Mouse (Mus musculus) heart, embryonic 10.5 days (tissue): ENCODE results near the gene Epha5. TPM values are rescaled to one million over a fixed set of nuclear protein-coding genes. Genes with fewer than 3 reads are reported as not detected.

Source experiments
- DNase-seq: peaks from one replicate; pipeline ENCODE4 v3.0.0-alpha.2; 2017; ENCODE audit warnings: low spot score
- H3K27ac ChIP-seq: fragments of 300-500 bp; sonication (generic); 2 replicates; pipeline ENCODE4 v1.5.1; 2016; ENCODE audit warnings: mild to moderate bottlenecking
- H3K27me3 ChIP-seq: fragments of 300-500 bp; sonication (generic); 2 replicates; pipeline ENCODE4 v1.6.1; 2016; ENCODE audit warnings: mild to moderate bottlenecking; ENCODE audit not compliant: poor library complexity, insufficient read depth, severe bottlenecking
- H3K36me3 ChIP-seq: fragments of 300-500 bp; sonication (generic); 2 replicates; pipeline ENCODE4 v1.6.1; 2016; ENCODE audit warnings: mild to moderate bottlenecking, moderate library complexity
- H3K4me1 ChIP-seq: fragments of 300-500 bp; sonication (generic); 2 replicates; pipeline ENCODE4 v1.6.1; 2016; ENCODE audit warnings: mild to moderate bottlenecking
- H3K4me3 ChIP-seq: fragments of 300-500 bp; sonication (generic); 2 replicates; pipeline ENCODE4 v1.5.1; 2016; ENCODE audit warnings: mild to moderate bottlenecking, moderate library complexity
- H3K9me3 ChIP-seq: fragments of 300-500 bp; sonication (generic); 2 replicates; pipeline ENCODE4 v1.6.1; 2016; ENCODE audit warnings: mild to moderate bottlenecking, moderate library complexity
- WGBS: fragments of 180-500 bp; shearing (Covaris S2); methylation state at CpG from one replicate; pipeline ENCODE4 v1.1.7; 2016; 5-methylcytosine and 5-hydroxymethylcytosine counted together
- polyA plus RNA-seq: library from polyadenylated mRNA; unstranded; fragments of >200 nt; fragmentation: Nextera tagmentation; extraction: Ambion mirVana; gene quantifications from 2 replicates; pipeline ENCODE4 v1.2.1, GENCODE M21; 2016

The Epha5 gene
- polyA plus RNA-seq: 0.36 and 0.40 TPM in 2 replicates

DNA sequence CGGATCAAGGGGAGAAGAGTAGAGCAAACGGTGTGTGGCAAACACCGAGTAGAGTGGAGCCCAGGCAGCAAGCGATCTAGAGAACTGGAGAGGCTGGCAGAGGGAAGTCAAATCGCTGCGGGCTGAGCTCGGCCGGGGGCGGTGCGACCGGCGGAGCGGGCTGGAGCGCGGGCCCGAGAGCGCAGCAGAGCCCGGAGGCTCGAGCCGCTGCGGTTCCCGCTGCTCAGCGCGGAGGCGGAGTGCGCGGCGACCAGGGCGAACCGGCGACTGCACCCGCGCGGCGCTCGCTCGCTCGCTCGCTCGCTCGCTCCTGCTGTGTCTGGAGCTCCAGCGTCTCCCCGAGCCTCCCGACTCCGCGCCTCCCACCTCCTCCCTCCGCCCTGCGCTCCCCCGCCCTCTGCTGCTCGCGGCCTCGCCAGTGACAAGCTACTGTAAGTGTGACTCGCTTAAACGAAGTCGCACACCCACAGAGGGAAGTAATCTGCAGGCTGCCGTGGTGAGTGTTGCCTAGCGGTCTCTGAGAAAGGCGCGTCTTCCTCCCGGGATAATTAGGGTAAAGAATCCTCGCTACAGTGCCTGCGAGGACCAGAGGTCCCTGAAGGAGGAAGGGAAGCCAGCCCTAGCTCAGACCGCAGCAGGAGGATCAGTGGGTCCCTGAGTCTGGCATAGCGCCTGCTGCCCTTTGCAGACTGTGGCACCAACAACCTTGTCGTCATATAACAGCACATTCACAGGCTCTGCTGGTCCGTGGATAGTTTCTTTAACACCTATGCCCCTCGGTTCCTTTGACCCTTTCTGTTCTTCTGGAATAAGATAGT lies at the start of gene Epha5:
Gene Epha5 (minus strand): TSS at position 321 of the 818 bp plus-strand sequence.
- Histone ChIP-seq H3K9me3 (no peaks in the 10 kb centered on the region), H3K4me1 (0 out of 2 replicates have a peak, but pooled peaks cover 6% of the 10 kb centered on the region), H3K27me3 (peaks cover 15% of the 10 kb centered on the region), H3K36me3 (no peaks in the 10 kb centered on the region), H3K27ac (peak within 1 kb of the TSS; percentile 80), H3K4me3 (peak within 1 kb of the TSS; percentile 72)
- DNase-seq: peak; percentile 81
- under 1% methylated on average over 67 of the region's 67 CpGs for WGBS

DNA sequence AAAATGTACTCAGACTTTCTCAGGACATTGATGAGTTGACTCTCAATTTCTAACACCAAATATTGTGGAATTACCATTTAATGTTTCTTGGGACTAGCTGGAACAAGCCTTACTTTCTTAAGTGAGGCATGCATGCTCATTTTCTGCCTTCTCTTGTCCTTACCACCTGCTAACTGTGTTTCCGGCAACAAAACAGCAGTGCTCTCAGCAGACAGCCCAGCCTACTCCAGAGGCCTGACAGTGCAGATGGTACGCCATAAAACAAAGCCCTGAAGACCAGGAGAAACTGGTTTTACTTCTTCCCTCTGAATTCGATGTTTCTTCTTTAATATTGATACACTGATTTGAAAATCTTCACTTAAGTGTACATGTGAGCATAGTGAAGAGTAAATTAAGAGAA lies 39.0 kb upstream of the Epha5 start:
- no peaks in the 10 kb centered on the region for H3K36me3 ChIP-seq
- no peak overlapping the region for H3K4me3 ChIP-seq
- H3K4me1 ChIP-seq: no peaks in the 10 kb centered on the region
- H3K27ac ChIP-seq: no peak overlapping the region
- WGBS: 69% methylated on average over 3 of the region's 3 CpGs
- no peak for DNase-seq
- H3K27me3 ChIP-seq: no peaks in the 10 kb centered on the region
- no peaks in the 10 kb centered on the region for H3K9me3 ChIP-seq

DNA sequence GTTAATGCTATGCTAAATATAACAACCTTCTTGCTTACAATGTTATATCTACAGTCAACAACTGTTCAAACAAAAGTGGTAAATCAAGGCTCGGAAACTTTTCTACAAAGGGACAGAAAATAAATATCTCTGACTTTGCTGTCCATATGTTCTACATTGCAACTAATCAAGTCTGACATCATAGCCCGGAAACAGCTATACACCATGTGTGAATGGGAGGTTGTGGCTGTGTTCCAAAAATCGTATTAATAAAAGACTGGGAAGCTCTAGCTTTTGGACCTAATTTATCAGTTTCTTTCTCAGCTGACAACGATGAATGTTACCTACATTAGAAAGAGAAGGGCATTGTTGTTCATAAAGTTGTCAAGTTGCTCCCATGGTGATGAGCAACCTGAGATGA lies 37.5 kb upstream of the Epha5 start:
- no peaks in the 10 kb centered on the region for H3K27me3 ChIP-seq
- no peaks in the 10 kb centered on the region for H3K36me3 ChIP-seq
- DNase-seq: no peak
- H3K4me1 ChIP-seq: no peaks in the 10 kb centered on the region
- H3K27ac ChIP-seq: no peak overlapping the region
- H3K9me3 ChIP-seq: no peaks in the 10 kb centered on the region
- WGBS: 86% methylated on average over 4 of the region's 4 CpGs
- no peak overlapping the region for H3K4me3 ChIP-seq

DNA sequence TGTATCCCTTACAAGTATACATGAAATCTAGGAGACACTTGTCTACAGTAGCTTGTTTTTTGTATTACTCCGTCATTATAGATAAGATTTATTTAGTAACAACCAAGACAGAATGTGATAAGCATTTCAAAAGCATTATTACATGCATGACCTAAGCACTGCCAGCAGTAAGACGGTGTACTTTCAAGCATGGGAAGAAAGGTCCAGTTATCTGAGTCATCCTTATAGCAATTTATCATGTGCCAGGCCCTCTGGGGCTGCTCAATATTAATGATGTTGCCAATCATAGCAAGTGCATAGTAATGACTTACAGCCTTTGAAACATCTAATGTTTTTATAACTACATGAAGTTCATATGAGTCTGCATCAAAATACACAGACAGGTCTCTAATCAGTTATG lies 36.7 kb upstream of the Epha5 start:
- Histone ChIP-seq H3K4me1 (no peaks in the 10 kb centered on the region), H3K36me3 (no peaks in the 10 kb centered on the region), H3K27me3 (no peaks in the 10 kb centered on the region), H3K27ac (no peak overlapping the region), H3K4me3 (no peak overlapping the region), H3K9me3 (no peaks in the 10 kb centered on the region)
- DNase-seq: no peak
- WGBS: 67% methylated on average over 2 of the region's 2 CpGs

DNA sequence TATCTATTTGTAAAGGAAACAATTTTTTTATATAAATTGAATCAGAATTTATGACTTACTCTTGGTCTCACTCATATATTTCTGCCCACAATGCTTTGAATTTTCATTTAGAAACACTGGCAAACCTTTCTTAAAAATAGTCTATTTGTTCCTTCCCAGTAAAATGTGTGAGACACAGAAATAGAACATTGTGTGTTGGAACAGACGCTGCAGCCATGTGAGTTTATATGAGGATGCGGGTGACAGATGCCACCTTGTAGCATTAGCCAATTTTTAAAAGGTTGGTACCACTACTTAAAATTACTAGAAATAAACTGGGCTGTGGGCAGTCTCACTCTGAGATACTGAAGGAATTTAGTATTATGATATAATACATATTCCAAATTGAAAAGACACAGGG lies 23.1 kb upstream of the Epha5 start:
- H3K36me3 ChIP-seq: no peaks in the 10 kb centered on the region
- WGBS: 83% methylated on average over 2 of the region's 2 CpGs
- no peak for DNase-seq
- H3K4me1 ChIP-seq: no peaks in the 10 kb centered on the region
- H3K27ac ChIP-seq: no peak overlapping the region
- no peaks in the 10 kb centered on the region for H3K9me3 ChIP-seq
- H3K4me3 ChIP-seq: no peak overlapping the region
- no peaks in the 10 kb centered on the region for H3K27me3 ChIP-seq

DNA sequence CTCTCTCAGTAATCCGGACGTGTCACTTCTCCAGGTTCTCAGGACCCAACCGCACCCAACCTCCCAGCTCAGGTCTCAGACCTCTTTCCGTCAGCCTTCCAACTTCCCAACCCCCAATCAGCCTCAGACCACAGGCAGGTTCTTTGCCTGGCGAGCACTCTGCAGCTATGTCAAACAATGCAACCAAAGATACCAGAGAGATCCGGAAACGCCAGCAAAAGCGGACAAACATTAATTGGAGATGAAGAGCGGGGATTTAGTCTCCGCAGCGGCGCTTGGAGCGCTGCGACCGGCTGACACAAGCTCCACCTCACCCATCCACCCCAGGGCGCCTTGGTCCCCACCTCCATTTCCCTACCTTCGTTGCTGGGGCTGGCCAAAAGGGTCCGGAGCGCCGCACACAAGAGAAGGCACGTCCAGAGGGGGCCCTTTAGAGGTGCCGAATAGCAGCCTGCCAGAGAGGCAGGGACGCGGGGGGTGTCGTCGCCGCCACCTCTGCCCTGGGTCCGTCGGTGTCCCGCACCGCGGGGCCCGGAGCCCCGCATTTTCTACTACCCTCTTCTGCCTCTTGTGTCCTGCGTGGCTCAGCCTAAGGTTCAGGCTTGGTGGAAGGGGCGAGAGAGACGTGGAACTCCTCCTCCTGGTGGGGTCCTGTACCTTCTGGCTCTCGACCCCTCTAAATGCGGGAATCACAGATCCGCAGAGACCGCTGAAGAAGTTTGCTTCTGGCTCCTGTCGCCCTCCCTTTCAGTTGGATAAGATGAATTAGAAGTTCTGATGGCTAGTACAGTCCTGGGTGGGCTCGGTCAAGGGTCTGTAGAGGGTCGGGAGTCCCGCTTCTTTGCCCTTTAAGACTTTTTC lies 991 bp downstream of the Epha5 start:
- under 1% methylated on average over 45 of the region's 45 CpGs for WGBS
- Histone ChIP-seq H3K4me3 (peak overlapping the region; percentile 72), H3K27me3 (peaks cover 15% of the 10 kb centered on the region), H3K36me3 (no peaks in the 10 kb centered on the region), H3K9me3 (no peaks in the 10 kb centered on the region), H3K27ac (no peak overlapping the region), H3K4me1 (0 out of 2 replicates have a peak, but pooled peaks cover 6% of the 10 kb centered on the region)
- no peak for DNase-seq

DNA sequence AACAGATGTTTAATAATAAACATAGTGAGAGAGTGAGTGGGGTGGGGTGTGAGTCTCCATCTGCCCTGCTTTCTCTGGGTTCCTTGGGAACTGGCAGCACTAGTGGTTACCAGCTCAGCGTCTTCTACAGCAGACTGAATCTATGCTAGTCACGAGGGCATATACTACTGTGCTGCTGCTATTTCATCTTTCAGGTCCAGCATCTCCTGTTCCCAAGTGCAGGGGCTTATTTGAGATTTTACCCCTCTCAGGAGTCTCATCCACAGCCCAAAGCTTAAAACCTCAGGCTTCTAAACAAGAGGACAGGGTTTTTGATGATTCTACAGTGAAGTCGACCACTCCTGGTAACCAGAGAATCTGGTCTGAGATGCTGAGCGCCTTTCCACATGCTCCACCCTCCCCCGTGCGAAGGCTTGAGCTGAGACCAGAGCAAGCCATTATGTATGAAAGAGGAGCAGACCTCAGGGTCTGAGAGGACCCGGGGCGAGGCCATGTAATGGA lies 2.2 kb downstream of the Epha5 start:
- DNase-seq: no peak
- H3K4me3 ChIP-seq: no peak overlapping the region
- peaks cover 15% of the 10 kb centered on the region for H3K27me3 ChIP-seq
- H3K4me1 ChIP-seq: 0 out of 2 replicates have a peak, but pooled peaks cover 6% of the 10 kb centered on the region
- no peaks in the 10 kb centered on the region for H3K36me3 ChIP-seq
- H3K9me3 ChIP-seq: no peaks in the 10 kb centered on the region
- no peak overlapping the region for H3K27ac ChIP-seq
- 15% methylated on average over 8 of the region's 8 CpGs for WGBS

DNA sequence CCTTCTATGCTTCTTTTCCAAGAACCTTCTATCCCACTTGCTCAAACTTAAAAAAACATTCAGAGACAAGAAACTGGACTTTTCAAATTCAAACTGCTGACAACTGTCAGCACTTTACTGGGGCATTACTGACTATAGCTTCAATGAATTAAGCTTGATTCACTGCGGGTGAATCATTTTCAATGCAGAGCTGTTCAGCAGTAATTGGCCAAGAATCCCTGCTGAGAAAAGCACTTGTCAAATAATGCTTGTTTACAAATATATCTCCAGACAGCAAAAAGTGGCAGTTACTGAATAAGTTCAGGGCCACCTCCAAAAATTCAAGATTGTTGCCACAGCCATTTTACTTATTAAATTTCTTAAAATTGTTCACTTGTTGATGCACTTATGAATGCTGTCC lies 4.2 kb downstream of the Epha5 start:
- Histone ChIP-seq H3K4me3 (no peak overlapping the region), H3K4me1 (0 out of 2 replicates have a peak, but pooled peaks cover 6% of the 10 kb centered on the region), H3K9me3 (no peaks in the 10 kb centered on the region), H3K27ac (no peak overlapping the region), H3K27me3 (peaks cover 15% of the 10 kb centered on the region), H3K36me3 (no peaks in the 10 kb centered on the region)
- DNase-seq: no peak
- WGBS: 67% methylated on average over 1 of the region's 1 CpGs

DNA sequence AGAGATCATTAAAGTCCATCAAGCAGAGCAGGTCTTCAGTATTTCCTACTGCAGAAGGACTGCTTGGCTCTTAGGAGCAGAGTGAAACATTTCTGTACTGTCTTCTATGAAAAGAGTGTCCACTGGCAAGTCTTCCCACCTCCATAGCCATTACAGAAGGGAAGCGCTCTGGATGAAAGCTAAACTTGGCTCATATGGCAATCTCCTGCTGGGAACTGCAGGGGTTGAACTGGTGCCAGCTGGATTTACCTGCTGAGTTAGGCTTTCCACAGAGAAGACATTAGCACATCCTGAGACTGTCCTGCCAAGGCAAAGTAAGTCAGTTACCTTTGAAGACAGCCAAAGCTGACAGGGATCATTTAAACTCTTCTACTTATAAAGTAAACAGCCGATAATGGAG lies 8.8 kb downstream of the Epha5 start:
- 34% methylated on average over 2 of the region's 2 CpGs for WGBS
- Histone ChIP-seq H3K27me3 (no peaks in the 10 kb centered on the region), H3K36me3 (no peaks in the 10 kb centered on the region), H3K27ac (no peak overlapping the region), H3K4me1 (no peaks in the 10 kb centered on the region), H3K9me3 (no peaks in the 10 kb centered on the region), H3K4me3 (no peak overlapping the region)
- DNase-seq: no peak

DNA sequence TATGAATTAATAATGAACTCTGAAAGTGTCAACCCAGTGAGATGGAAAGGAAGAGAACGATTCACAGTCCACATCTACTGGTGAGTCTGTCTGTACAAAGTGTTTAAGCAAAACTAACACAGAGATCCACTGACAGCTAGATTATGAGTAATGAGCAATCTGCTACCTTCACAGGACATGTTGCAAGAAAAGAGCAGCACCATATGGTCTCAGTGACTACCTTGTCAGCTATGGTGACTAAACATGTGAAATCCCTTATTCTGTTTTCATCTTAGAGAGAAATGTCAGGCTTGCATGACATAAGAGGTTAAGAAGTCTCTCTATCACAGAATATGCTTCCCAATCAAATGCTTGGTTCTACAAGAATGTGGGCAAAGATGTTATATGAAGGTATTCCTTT lies 20.1 kb downstream of the Epha5 start:
- no peak overlapping the region for H3K27ac ChIP-seq
- WGBS: 84% methylated on average over 1 of the region's 1 CpGs

DNA sequence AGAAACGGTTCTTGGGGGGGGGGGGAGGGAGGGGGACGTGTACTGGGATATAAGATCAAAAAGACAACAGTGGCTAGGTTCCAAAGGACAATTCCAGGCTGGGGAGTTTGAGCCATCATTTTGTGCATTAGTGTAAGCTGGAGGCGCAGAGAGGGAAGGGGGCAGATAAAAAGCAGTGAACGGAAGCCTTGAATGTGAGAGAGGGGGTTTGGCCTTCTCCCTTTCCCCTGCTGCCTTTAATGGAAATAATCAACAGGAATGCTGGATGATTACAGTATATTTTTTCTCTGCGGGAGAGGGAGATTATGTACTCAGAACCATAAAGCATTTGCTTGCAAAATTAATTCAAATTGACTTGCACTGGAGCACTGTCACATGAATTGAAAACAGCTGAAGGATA lies 51.8 kb downstream of the Epha5 start:
- Histone ChIP-seq H3K4me3 (no peak overlapping the region), H3K36me3 (no peaks in the 10 kb centered on the region), H3K4me1 (no peaks in the 10 kb centered on the region), H3K27ac (no peak overlapping the region), H3K27me3 (no peaks in the 10 kb centered on the region), H3K9me3 (no peaks in the 10 kb centered on the region)
- WGBS: 56% methylated on average over 5 of the region's 5 CpGs
- no peak for DNase-seq

More for the DNA sequence above, 20.1 kb downstream of the Epha5 start:
- Histone ChIP-seq H3K36me3 (no peaks in the 10 kb centered on the region), H3K27me3 (no peaks in the 10 kb centered on the region), H3K4me3 (no peak overlapping the region), H3K4me1 (no peaks in the 10 kb centered on the region), H3K9me3 (no peaks in the 10 kb centered on the region)
- no peak for DNase-seq

DNA sequence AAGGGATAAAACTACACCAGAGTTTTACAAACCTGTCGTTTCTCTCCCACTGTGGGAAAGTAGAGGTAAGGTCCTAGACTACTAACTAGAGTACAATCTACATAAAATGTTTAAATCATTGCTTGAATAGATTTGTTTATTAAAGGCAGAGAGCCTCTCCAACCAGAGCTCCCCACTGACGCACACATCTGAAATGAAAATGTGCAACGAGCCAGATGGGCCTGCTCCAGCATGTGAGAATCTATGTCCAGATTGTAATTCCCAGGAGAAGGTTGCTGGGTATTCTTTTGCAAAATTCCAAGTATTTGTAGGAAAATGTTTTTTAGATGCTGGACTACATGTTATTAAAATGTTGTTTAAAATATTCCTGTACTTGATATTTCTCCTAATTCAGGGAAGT lies 57.8 kb downstream of the Epha5 start:
- Histone ChIP-seq H3K36me3 (no peaks in the 10 kb centered on the region), H3K4me1 (no peaks in the 10 kb centered on the region), H3K4me3 (no peak overlapping the region), H3K9me3 (no peaks in the 10 kb centered on the region), H3K27ac (no peak overlapping the region), H3K27me3 (no peaks in the 10 kb centered on the region)
- 86% methylated on average over 3 of the region's 3 CpGs for WGBS
- no peak for DNase-seq

DNA sequence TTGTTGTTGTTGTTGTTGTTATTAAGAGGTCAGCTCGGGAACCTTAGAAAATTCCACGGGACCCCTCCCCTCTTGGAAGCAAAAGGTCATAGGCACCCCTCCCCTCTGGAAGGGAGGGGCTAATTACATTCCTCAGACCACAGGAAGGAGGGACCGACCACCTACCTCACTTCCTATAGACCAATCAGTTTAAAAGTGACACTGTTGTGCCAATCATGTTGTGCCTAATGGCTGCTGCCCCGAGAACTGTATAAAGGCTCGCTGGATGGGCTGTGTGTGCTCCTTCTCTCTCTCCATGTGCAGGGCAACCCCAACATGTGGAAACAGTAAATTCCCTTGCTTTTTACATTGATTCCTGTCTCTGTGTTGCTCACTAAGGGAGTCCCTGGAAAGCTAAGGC lies 64.1 kb downstream of the Epha5 start:
- 85% methylated on average over 5 of the region's 5 CpGs for WGBS
- Histone ChIP-seq H3K27ac (no peak overlapping the region), H3K27me3 (no peaks in the 10 kb centered on the region), H3K36me3 (no peaks in the 10 kb centered on the region), H3K9me3 (no peaks in the 10 kb centered on the region), H3K4me3 (no peak overlapping the region), H3K4me1 (no peaks in the 10 kb centered on the region)
- no peak for DNase-seq
